Mouse (Mus musculus): ENCODE results near the gene Hnrnpl. TPM values are rescaled to one million over a fixed set of nuclear protein-coding genes. Genes with fewer than 3 reads are reported as not detected.
"Not testable (repeated sequence)": the region's sequence is repeated elsewhere in the genome, so short reads cannot be mapped to it uniquely, and the experiment has no call there.

Hnrnpl gene
- polyA plus RNA-seq, 1 experiment from 2014 or later, result 185 TPM

DNA sequence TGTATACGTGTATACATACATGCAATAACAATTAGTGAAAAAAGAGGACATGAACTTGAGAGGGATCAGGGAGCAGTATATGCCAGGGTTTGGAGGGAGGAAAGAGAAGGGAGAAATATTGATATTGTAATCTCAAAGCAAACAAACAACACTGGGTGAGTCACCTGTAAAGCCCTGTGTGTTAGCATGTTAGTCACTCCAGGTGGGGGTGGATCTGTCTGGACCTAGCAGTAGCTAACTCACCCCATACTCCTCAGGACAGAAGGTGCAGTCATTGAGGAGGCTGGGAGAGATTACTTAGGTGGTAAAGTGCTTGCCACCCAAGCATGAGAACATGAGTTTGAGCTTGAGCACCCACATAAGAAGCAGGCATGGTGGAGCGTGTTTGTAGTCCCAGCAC, 51.6 kb downstream of the Hnrnpl start:
- 92% methylated on average over 2 of the region's 2 CpGs for WGBS
- no peak overlapping the region for H3K27ac ChIP-seq (ENCODE audit: low read length)
- no peak for ATAC-seq
- no peak overlapping the region for H3K4me2 ChIP-seq (ENCODE audit: low read length)
- no peak overlapping the region for H3K4me3 ChIP-seq (replicated peaks; ENCODE audit: low read length)
- no peaks in the 10 kb centered on the region for H3K36me3 ChIP-seq (ENCODE audit: control insufficient read depth, insufficient read depth)
- H3K4me1 ChIP-seq (replicated peaks; ENCODE audit: control insufficient read depth, insufficient read depth, low read length), result peaks cover 4% of the 10 kb centered on the region; the same call in 1 of the 2 replicates
- H3K9me3 ChIP-seq (ENCODE audit: control insufficient read depth, low read length), result peaks cover 3% of the 10 kb centered on the region
- no peaks in the 10 kb centered on the region for H3K27me3 ChIP-seq (replicated peaks; ENCODE audit: control insufficient read depth, insufficient read depth, low read length)
- H3K9ac ChIP-seq (replicated peaks; ENCODE audit: low read depth, low read length), result no peak overlapping the region

DNA sequence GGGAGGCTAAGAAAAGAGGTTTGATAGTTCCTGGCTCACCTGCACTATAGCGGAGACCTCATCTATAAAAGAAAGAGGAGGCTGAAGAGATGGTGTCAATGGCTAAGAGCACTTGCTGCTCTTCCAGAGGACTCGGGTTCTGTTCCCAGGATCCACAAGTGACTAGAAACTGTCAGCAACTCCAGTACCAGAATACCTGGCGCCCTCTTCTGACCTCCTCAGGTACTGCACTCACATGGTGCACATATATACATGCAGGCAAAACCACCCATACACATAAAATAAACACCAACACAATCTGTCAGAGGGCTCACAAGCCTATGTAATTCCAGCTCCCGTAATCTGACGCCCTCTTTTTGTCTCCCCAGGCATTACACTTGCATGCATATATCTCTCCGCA, 52.6 kb downstream of the Hnrnpl start:
- no peak overlapping the region for H3K9ac ChIP-seq (replicated peaks; ENCODE audit: low read depth, low read length)
- H3K27me3 ChIP-seq (replicated peaks; ENCODE audit: control insufficient read depth, insufficient read depth, low read length), result no peaks in the 10 kb centered on the region
- H3K27ac ChIP-seq (ENCODE audit: low read length), result no peak overlapping the region
- H3K4me1 ChIP-seq (replicated peaks; ENCODE audit: control insufficient read depth, insufficient read depth, low read length), result peaks cover 6% of the 10 kb centered on the region; the same call in 1 of the 2 replicates
- H3K4me3 ChIP-seq (replicated peaks; ENCODE audit: low read length), result no peak overlapping the region
- H3K9me3 ChIP-seq (ENCODE audit: control insufficient read depth, low read length), result peaks cover 3% of the 10 kb centered on the region
- no peaks in the 10 kb centered on the region for H3K36me3 ChIP-seq (ENCODE audit: control insufficient read depth, insufficient read depth)
- no peak overlapping the region for H3K4me2 ChIP-seq (ENCODE audit: low read length)
- no peak for ATAC-seq
- 90% methylated on average over 6 of the region's 6 CpGs for WGBS

DNA sequence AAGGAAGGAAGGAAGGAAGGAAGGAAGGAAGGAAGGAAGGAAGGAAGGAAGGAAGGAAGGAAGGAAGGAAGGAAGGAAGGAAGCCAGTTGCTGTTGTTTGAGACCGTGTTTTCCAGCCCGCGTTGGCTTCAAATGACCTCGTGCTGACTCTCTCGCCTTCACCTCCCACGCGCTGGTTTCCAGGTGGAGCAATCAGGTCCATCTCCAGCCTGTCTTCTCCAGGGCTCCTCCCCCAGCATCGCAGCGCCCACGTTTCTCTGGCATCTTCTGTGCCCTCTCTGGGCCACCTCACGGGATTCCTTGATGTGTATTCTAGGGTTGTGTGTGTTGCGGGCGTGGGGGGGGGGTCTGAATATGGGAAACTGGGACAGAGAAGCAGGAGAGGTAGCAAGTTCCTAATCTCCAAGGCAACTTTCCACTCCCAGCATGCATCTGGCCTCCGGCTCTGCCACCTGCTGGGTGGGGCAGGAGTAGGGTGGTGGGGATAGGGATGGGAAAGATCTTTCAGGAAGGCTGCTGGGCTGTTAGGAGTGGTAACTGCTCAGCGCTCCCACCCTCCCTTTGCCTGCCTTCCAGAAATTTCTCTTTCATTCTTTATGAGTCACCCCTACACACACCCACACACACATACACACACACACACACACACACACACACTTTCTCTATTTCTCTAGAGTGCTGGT, 54.6 kb downstream of the Hnrnpl start:
- no peak for ATAC-seq
- no peaks in the 10 kb centered on the region for H3K27me3 ChIP-seq (replicated peaks; ENCODE audit: control insufficient read depth, insufficient read depth, low read length)
- H3K9me3 ChIP-seq (ENCODE audit: control insufficient read depth, low read length), result peaks cover 3% of the 10 kb centered on the region
- WGBS, result 86% methylated on average over 15 of the region's 15 CpGs
- no peaks in the 10 kb centered on the region for H3K36me3 ChIP-seq (ENCODE audit: control insufficient read depth, insufficient read depth)
- H3K27ac ChIP-seq (ENCODE audit: low read length), result no peak overlapping the region
- no peak overlapping the region for H3K9ac ChIP-seq (replicated peaks; ENCODE audit: low read depth, low read length)
- H3K4me2 ChIP-seq (ENCODE audit: low read length), result no peak overlapping the region
- no peak overlapping the region for H3K4me3 ChIP-seq (replicated peaks; ENCODE audit: low read length)
- peaks cover 6% of the 10 kb centered on the region; the same call in 1 of the 2 replicates for H3K4me1 ChIP-seq (replicated peaks; ENCODE audit: control insufficient read depth, insufficient read depth, low read length)

DNA sequence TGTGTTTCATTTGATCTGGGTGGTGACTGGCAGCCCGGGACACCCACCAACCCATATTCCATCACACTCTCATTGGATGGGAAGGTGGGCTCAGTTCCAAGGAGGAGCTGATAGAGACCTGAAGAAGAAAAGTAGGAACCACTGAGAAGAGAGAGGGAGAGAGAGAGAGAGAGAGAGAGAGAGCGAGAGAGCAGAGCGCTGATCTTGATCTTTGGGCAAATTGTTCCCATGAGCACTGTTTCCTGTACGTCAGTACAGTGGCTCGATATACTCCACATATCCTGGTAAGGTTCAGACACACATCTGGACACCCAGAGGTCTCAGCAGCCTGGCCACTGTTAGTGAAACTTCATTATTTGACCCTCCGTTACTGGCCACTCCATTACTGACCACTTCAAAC, 55.2 kb downstream of the Hnrnpl start, which contains the start of gene Lgals7:
Gene Lgals7 (plus strand): TSS at position 314 of the 400 bp plus-strand sequence.
- H3K9me3 ChIP-seq (ENCODE audit: control insufficient read depth, low read length), result peaks cover 3% of the 10 kb centered on the region
- H3K9ac ChIP-seq (replicated peaks; ENCODE audit: low read depth, low read length), result no peak within 1 kb of the TSS; the same call in 1 of the 2 replicates
- H3K4me1 ChIP-seq (replicated peaks; ENCODE audit: control insufficient read depth, insufficient read depth, low read length), result peaks cover 6% of the 10 kb centered on the region; the same call in 1 of the 2 replicates
- H3K27me3 ChIP-seq (replicated peaks; ENCODE audit: control insufficient read depth, insufficient read depth, low read length), result no peaks in the 10 kb centered on the region
- ATAC-seq, result no peak
- H3K4me3 ChIP-seq (replicated peaks; ENCODE audit: low read length), result no peak within 1 kb of the TSS
- no peaks in the 10 kb centered on the region for H3K36me3 ChIP-seq (ENCODE audit: control insufficient read depth, insufficient read depth)
- 87% methylated on average over 6 of the region's 6 CpGs for WGBS
- no peak within 1 kb of the TSS for H3K4me2 ChIP-seq (ENCODE audit: low read length)
- H3K27ac ChIP-seq (ENCODE audit: low read length), result no peak within 1 kb of the TSS

DNA sequence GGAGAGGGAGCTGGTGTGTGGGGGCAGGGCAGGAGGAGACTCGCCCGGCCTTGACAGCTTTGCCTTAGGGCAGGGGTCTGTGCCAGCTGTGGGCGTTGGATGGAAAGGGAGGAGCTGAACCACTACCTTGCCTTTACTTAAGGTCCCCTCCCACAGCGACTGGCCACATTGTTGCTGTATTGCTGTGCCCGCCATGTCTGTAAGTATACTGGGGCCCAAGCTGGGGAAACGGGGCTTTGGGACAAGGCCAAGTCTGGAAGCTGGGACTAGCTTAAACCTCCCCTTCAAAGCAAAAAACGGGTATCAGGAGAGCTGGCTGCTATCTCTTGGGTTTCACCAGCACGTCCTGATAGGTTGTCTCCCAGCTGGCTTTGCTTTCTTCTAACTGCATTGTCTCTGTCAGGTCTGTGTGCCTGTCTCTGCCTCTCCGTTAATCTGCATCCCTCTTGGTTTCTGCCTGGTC, 56.0 kb downstream of the Hnrnpl start:
- 29% methylated on average over 9 of the region's 9 CpGs for WGBS
- Histone ChIP-seq H3K36me3 (ENCODE audit: control insufficient read depth, insufficient read depth) (no peaks in the 10 kb centered on the region), H3K4me1 (replicated peaks; ENCODE audit: control insufficient read depth, insufficient read depth, low read length) (peaks cover 6% of the 10 kb centered on the region; the same call in 1 of the 2 replicates), H3K27me3 (replicated peaks; ENCODE audit: control insufficient read depth, insufficient read depth, low read length) (no peaks in the 10 kb centered on the region), H3K9ac (replicated peaks; ENCODE audit: low read depth, low read length) (no peak overlapping the region; the same call in 1 of the 2 replicates), H3K4me3 (replicated peaks; ENCODE audit: low read length) (no peak overlapping the region), H3K27ac (ENCODE audit: low read length) (no peak overlapping the region), H3K4me2 (ENCODE audit: low read length) (no peak overlapping the region), H3K9me3 (ENCODE audit: control insufficient read depth, low read length) (peaks cover 3% of the 10 kb centered on the region)
- no peak for ATAC-seq

DNA sequence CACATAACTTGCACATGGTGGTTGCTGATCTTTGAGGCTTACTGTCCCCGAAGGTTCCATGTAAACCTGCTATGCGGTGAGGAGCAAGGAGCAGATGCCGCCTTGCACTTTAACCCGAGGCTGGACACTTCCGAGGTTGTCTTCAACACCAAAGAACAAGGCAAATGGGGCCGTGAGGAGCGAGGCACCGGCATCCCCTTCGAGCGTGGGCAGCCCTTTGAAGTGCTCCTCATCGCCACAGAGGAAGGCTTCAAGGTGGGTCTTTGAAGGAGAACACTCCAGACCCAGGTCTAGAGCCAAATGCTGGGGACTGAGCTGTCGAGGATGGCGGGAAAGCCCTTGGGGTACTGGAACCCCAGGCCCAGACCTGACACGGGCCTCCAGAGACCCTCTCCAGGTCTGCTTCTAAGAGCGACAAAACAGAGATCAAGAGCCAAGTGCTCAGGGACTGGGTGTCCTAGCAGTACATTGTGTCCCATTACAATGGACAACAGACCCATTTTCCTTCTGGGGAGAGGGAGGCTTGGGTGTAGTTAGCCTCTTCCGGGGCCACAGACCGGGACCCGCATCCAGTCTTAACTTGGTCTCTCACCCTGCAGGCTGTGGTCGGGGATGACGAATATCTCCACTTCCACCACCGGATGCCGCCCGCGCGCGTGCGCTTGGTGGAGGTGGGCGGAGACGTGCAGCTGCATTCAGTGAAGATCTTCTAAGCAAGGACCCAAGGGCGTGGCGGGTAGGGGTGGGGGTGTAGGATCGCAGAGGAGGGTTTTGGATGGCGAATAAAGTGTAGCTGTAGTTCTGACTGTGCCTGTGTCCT, 57.4 kb downstream of the Hnrnpl start:
- Histone ChIP-seq H3K27me3 (replicated peaks; ENCODE audit: control insufficient read depth, insufficient read depth, low read length) (no peaks in the 10 kb centered on the region), H3K27ac (ENCODE audit: low read length) (no peak overlapping the region), H3K4me1 (replicated peaks; ENCODE audit: control insufficient read depth, insufficient read depth, low read length) (peaks cover 6% of the 10 kb centered on the region; the same call in 1 of the 2 replicates), H3K4me2 (ENCODE audit: low read length) (peak overlapping the region; percentile 46), H3K36me3 (ENCODE audit: control insufficient read depth, insufficient read depth) (no peaks in the 10 kb centered on the region), H3K9me3 (ENCODE audit: control insufficient read depth, low read length) (peaks cover 2% of the 10 kb centered on the region), H3K4me3 (replicated peaks; ENCODE audit: low read length) (peak overlapping the region; percentile 28), H3K9ac (replicated peaks; ENCODE audit: low read depth, low read length) (peak overlapping the region; percentile 38; the same call in 1 of the 2 replicates)
- 48% methylated on average over 33 of the region's 33 CpGs for WGBS
- peak; percentile 72 for ATAC-seq

DNA sequence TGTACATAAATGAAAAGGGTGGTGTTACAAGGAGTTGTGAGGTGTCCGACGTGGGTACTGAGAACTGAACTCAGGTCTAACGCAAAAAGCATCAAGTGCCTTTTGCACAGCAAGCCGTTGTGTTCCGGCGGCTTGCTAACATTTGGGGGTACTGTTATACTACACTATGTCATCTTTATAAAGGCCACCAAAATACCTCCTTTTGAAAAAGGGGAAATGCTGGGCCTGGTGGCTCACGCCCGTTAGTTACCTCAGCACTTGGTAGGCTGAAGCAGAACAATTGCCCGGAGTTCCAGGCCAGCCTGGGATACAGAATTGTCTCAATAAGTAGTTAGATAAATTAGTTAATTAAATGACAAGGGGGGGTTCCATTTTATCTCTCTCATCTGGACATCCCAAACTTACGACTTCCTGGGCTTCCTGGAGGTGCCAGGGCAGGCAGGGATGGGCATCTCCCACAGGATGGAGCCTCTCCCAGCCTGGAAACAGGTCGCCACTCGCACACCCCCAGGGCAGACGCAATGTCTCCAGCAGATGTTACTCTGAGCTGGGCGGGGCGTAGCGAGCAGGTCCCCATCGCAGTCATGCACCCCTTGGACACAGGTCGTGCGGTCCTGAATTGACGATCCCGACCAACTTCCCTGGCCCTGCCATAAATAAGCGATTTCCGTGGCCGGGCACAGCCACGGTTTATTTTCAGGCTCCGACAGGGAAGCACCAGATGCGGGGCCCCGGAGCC, 58.6 kb downstream of the Hnrnpl start:
- H3K27me3 ChIP-seq (replicated peaks; ENCODE audit: control insufficient read depth, insufficient read depth, low read length), result no peaks in the 10 kb centered on the region
- no peak overlapping the region for H3K4me2 ChIP-seq (ENCODE audit: low read length)
- no peak for ATAC-seq

DNA sequence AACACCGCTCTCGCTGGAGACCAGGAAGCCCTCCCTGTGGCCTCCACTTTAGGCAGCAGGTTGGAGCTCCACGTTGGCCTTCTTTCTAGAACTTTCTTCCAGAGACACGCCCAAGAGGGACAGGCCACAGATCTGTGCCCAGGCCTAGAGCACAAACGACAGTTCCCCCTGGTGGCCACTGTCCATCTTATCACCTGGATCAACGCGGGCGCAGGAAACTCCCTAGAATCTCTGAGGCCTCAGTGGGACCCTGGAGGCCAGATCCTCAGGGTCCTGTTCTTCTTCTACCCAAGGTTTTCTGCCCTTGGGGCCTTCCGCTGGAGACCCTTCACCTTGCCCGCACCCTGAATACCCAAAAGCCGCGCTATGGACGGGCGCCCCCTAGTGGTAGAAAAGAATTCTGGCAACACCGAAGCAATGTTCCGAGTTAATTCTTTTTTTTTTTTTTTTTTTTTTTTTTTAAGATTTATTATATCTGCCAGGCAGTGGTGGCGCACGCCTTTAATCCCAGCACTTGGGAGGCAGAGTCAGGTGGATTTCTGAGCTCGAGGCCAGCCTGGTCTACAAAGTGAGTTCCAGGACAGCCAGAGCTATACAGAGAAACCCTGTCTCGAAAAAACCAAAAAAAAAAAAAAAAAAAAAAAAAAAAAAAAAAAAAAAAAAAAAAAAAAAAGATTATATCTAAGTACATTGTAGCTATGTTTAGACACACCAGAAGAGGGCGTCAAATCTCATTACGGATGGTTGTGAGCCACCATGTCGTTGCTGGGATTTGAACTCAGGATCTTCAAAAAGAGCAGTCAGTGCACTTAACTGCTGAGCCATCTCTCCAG, 59.4 kb downstream of the Hnrnpl start:
- H3K27ac ChIP-seq (ENCODE audit: low read length); H3K27me3 ChIP-seq (replicated peaks; ENCODE audit: control insufficient read depth, insufficient read depth, low read length); H3K9me3 ChIP-seq (ENCODE audit: control insufficient read depth, low read length); H3K4me2 ChIP-seq (ENCODE audit: low read length); H3K9ac ChIP-seq (replicated peaks; ENCODE audit: low read depth, low read length); H3K4me1 ChIP-seq (replicated peaks; ENCODE audit: control insufficient read depth, insufficient read depth, low read length); H3K36me3 ChIP-seq (ENCODE audit: control insufficient read depth, insufficient read depth); H3K4me3 ChIP-seq (replicated peaks; ENCODE audit: low read length); ATAC-seq: not testable (repeated sequence)
- 30% methylated on average over 23 of the region's 23 CpGs for WGBS

More for the DNA sequence above, 58.6 kb downstream of the Hnrnpl start:
- H3K4me1 ChIP-seq (replicated peaks; ENCODE audit: control insufficient read depth, insufficient read depth, low read length), result peaks cover 6% of the 10 kb centered on the region; the same call in 1 of the 2 replicates
- 92% methylated on average over 28 of the region's 28 CpGs for WGBS
- no peak overlapping the region for H3K4me3 ChIP-seq (replicated peaks; ENCODE audit: low read length)
- no peak overlapping the region for H3K9ac ChIP-seq (replicated peaks; ENCODE audit: low read depth, low read length)
- H3K27ac ChIP-seq (ENCODE audit: low read length), result no peak overlapping the region
- H3K9me3 ChIP-seq (ENCODE audit: control insufficient read depth, low read length), result no peaks in the 10 kb centered on the region
- no peaks in the 10 kb centered on the region for H3K36me3 ChIP-seq (ENCODE audit: control insufficient read depth, insufficient read depth)

Measured in forebrain, embryonic 16.5 days (tissue).